Mouse (Mus musculus) heart, postnatal 0 days (tissue): ENCODE data around the gene Doc2g. TPM values are rescaled to one million over a fixed set of nuclear protein-coding genes. Genes with fewer than 3 reads are reported as not detected.

Experiments used
- ATAC-seq: fragments of 200-750 bp; cut with Nextera tagmentation; 2 replicates; pipeline ENCODE4 v1.8.0; 2017; ENCODE audit warnings: low read depth, moderate number of reproducible peaks, moderate library complexity; ENCODE audit not compliant: insufficient read depth
- DNase-seq: peaks from one replicate; pipeline ENCODE4 v3.0.0-alpha.2; 2016; ENCODE audit warnings: low spot score
- H3K27ac ChIP-seq: fragments of 300-500 bp; sonication (generic); 2 replicates; pipeline ENCODE4 v1.5.1; 2014; ENCODE audit warnings: low read depth, mild to moderate bottlenecking
- H3K27me3 ChIP-seq: fragments of 300-500 bp; sonication (generic); 2 replicates; pipeline ENCODE4 v1.6.1; 2014; ENCODE audit warnings: low read length, mixed read lengths; ENCODE audit not compliant: control insufficient read depth, insufficient read depth
- H3K36me3 ChIP-seq: fragments of 300-500 bp; sonication (generic); replicated peaks from 2 replicates; pipeline ENCODE4 v1.6.1; 2014; ENCODE audit warnings: low read length, mixed read lengths; ENCODE audit not compliant: control insufficient read depth, insufficient read depth
- H3K4me1 ChIP-seq: fragments of 300-500 bp; sonication (generic); 2 replicates; pipeline ENCODE4 v1.6.1; 2014; ENCODE audit warnings: antibody characterized with exemption; ENCODE audit not compliant: control insufficient read depth, insufficient read depth
- H3K4me2 ChIP-seq: fragments of 300-500 bp; sonication (generic); 2 replicates; pipeline ENCODE4 v1.6.1; 2014; ENCODE audit warnings: low read depth, mild to moderate bottlenecking, low read length, moderate library complexity
- H3K4me3 ChIP-seq: fragments of 300-500 bp; sonication (generic); 2 replicates; pipeline ENCODE4 v1.5.1; 2014; ENCODE audit warnings: low read depth, low read length
- H3K9ac ChIP-seq: fragments of 300-500 bp; sonication (generic); replicated peaks from 2 replicates; pipeline ENCODE4 v1.6.1; 2014; ENCODE audit warnings: low read depth, low read length, mixed read lengths
- H3K9me3 ChIP-seq: fragments of 300-500 bp; sonication (generic); replicated peaks from 2 replicates; pipeline ENCODE4 v1.6.1; 2016; ENCODE audit warnings: low read length; ENCODE audit not compliant: control insufficient read depth
- CTCF ChIP-seq: IDR thresholded peaks from 2 replicates; pipeline ENCODE4 v1.5.1; 2016; ENCODE audit warnings: antibody characterized with exemption, control low read depth, low read depth
- EP300 ChIP-seq: IDR thresholded peaks from 2 replicates; pipeline ENCODE4 v1.6.1; 2016; ENCODE audit warnings: antibody characterized with exemption, low read depth
- WGBS: fragments of 180-500 bp; shearing (Covaris S2); extraction: QIAGEN DNeasy Blood & Tissue Kit; methylation state at CpG from one replicate; pipeline ENCODE4 v1.1.7; 2014; 5-methylcytosine and 5-hydroxymethylcytosine counted together
- polyA plus RNA-seq: library from polyadenylated mRNA; unstranded; fragments of >200 nt; fragmentation: Nextera tagmentation; extraction: Ambion mirVana; gene quantifications from 2 replicates; pipeline ENCODE4 v1.2.1, GENCODE M21; 2015
- total RNA-seq: library from RNA; depleted of rRNA; stranded (reverse); fragments of >200 nt; gene quantifications from 2 replicates; pipeline ENCODE4 v1.2.3, GENCODE M21; 2014; ENCODE audit warnings: low replicate concordance

The Doc2g gene
- total and polyA plus RNA-seq, 2 experiments from 2014 or later: 116 to 202 TPM

GRCm38 (mm10) chr19:4005091-4005490, 2.0 kb downstream of the Doc2g start:
- TF ChIP-seq EP300 (no peak), CTCF (no peak)
- no peak for ATAC-seq
- H3K4me2 ChIP-seq: no peak overlapping the region
- no peak for DNase-seq
- peak overlapping the region; percentile 52 for H3K27ac ChIP-seq
- WGBS: 57% methylated on average over 9 of the region's 9 CpGs
- no peaks in the 10 kb centered on the region for H3K9me3 ChIP-seq
- H3K27me3 ChIP-seq: no peaks in the 10 kb centered on the region
- peaks cover 45% of the 10 kb centered on the region for H3K36me3 ChIP-seq
- H3K4me3 ChIP-seq: no peak overlapping the region
- peaks cover 34% of the 10 kb centered on the region for H3K4me1 ChIP-seq
- H3K9ac ChIP-seq: no peak overlapping the region

DNA sequence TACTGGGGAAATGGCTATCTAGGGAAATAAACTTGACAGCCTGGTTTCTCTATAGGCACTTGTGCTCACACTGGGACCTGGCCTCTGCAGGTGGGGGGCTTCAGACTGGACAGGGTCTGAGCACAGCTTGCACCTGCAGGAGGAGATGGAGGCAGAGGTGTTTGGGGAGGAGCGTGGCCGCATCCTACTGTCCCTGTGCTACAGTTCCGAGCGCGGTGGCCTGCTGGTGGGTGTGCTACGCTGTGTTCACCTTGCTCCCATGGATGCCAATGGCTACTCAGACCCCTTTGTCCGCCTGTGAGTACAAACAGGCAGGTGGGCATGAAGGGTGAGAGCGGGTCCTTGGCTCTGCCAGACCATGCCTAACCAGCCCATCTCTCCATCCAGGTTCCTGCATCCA, 2.9 kb downstream of the Doc2g start:
- Histone ChIP-seq H3K9ac (no peak overlapping the region), H3K4me2 (no peak overlapping the region), H3K9me3 (no peaks in the 10 kb centered on the region), H3K27ac (no peak overlapping the region), H3K27me3 (no peaks in the 10 kb centered on the region), H3K4me1 (peaks cover 33% of the 10 kb centered on the region), H3K36me3 (peaks cover 54% of the 10 kb centered on the region), H3K4me3 (no peak overlapping the region)
- DNase-seq (no peak), ATAC-seq (no peak)
- no peak for TF ChIP-seq EP300
- TF ChIP-seq CTCF: no peak
- 94% methylated on average over 8 of the region's 8 CpGs for WGBS

- peaks cover 51% of the 10 kb centered on the region for H3K36me3 ChIP-seq
- 92% methylated on average over 5 of the region's 5 CpGs for WGBS
- H3K9ac ChIP-seq: no peak overlapping the region
- H3K4me1 ChIP-seq: peaks cover 4% of the 10 kb centered on the region
- H3K9me3 ChIP-seq: no peaks in the 10 kb centered on the region
- H3K27me3 ChIP-seq: no peaks in the 10 kb centered on the region
- H3K27ac ChIP-seq: no peak overlapping the region
- TF ChIP-seq EP300 (no peak), CTCF (no peak)
- no peak overlapping the region for H3K4me3 ChIP-seq
- H3K4me2 ChIP-seq: no peak overlapping the region
- no peak for ATAC-seq
- no peak for DNase-seq
These were observed 8.0 kb downstream of the Doc2g start for GRCm38 (mm10) chr19:4011086-4011485.

GRCm38 (mm10) chr19:4012432-4013022, 9.4 kb downstream of the Doc2g start, which contains the start of gene Ndufv1:
Gene Ndufv1, minus strand, starts transcription at chr19:4012806.
- peak within 1 kb of the TSS; percentile 94 for H3K27ac ChIP-seq
- peak; percentile 100 for DNase-seq
- peak within 1 kb of the TSS; percentile 79 for H3K4me3 ChIP-seq
- peak within 1 kb of the TSS; percentile 69 for H3K4me2 ChIP-seq
- TF ChIP-seq EP300 (peak; percentile 80), CTCF (peak; percentile 91)
- H3K27me3 ChIP-seq: no peaks in the 10 kb centered on the region
- peak within 1 kb of the TSS; percentile 84 for H3K9ac ChIP-seq
- 0% methylated on average over 45 of the region's 45 CpGs for WGBS
- H3K9me3 ChIP-seq: no peaks in the 10 kb centered on the region
- H3K36me3 ChIP-seq: peaks cover 37% of the 10 kb centered on the region
- peaks cover 4% of the 10 kb centered on the region for H3K4me1 ChIP-seq
- peak; percentile 99 for ATAC-seq

GRCm38 (mm10) chr19:4013066-4013465, 10.0 kb downstream of the Doc2g start:
- Histone ChIP-seq H3K9me3 (no peaks in the 10 kb centered on the region), H3K4me1 (peaks cover 4% of the 10 kb centered on the region), H3K4me3 (peak overlapping the region; percentile 79; the same call in 1 of the 2 replicates), H3K27me3 (no peaks in the 10 kb centered on the region), H3K4me2 (peak overlapping the region; percentile 50), H3K27ac (peak overlapping the region; percentile 49), H3K36me3 (peaks cover 31% of the 10 kb centered on the region), H3K9ac (0 out of 2 replicates have a peak overlapping the region, but pooled peaks have one; percentile 38)
- DNase-seq (no peak), ATAC-seq (0 out of 2 replicates have a peak, but pooled peaks have one; percentile 2)
- TF ChIP-seq CTCF (no peak), EP300 (no peak)
- WGBS: 13% methylated on average over 9 of the region's 9 CpGs

DNA sequence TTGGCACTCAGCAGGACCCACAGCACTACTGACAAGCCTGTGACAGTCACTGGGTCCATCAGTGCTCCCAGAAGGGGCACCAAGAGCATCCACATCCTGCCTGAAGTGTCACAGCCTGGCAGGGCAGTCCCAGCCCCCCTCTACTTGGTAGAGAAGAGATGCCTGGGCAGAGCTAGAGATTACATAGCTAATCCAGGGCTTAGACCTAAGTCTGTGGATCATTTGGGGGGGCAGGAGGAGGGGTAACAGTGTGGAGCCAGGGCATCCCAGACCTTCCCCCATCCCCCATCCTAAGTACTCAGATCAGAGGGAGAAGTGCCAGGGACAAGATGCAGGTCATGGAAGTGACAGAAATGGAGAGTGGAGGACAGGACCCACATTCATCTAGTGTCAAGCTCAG, 11.7 kb downstream of the Doc2g start:
- Histone ChIP-seq H3K4me2 (no peak overlapping the region), H3K27ac (no peak overlapping the region), H3K27me3 (no peaks in the 10 kb centered on the region), H3K9ac (no peak overlapping the region), H3K36me3 (peaks cover 14% of the 10 kb centered on the region), H3K4me1 (peaks cover 4% of the 10 kb centered on the region), H3K9me3 (no peaks in the 10 kb centered on the region), H3K4me3 (no peak overlapping the region)
- DNase-seq: no peak
- no peak for ATAC-seq
- TF ChIP-seq EP300: no peak
- TF ChIP-seq CTCF: no peak
